Mouse (Mus musculus): Measurements from ENCODE around the gene Zfp711. TPM values are rescaled to one million over a fixed set of nuclear protein-coding genes. Genes with fewer than 3 reads are reported as not detected.

The Zfp711 gene
- total RNA-seq (2012; rRNA removed) (not detected in 2 replicates), total RNA-seq (2014; rRNA removed) (not detected in 2 replicates), polyA plus RNA-seq (2012; ENCODE audit: insufficient read length, low read depth) (not detected in 2 replicates)

- dilution Hi-C loops (cut with MboI; ENCODE audit: extremely low pct_ligation_motif_present, extremely low pct_unique_long_range_greater_than_20kb, low sequenced_read_pairs) (no loop called here), in situ Hi-C loops (cut with MboI; ENCODE audit: low pct_ligation_motif_present, low pct_unique_long_range_greater_than_20kb, low sequenced_read_pairs) (no loop called here)
- Histone ChIP-seq H3K9ac (ENCODE audit: insufficient read depth, low read depth) (no peak within 1 kb of the TSS), H3K9me3 (replicated peaks; ENCODE audit: low read length) (peaks cover 4% of the 10 kb centered on the region), H3K4me3 (replicated peaks in 1 of 3; ENCODE audit: low read depth in 2 of 3, low read length in 2 of 3, poor library complexity in 1 of 3) (no peak within 1 kb of the TSS), H3K4me2 (ENCODE audit: insufficient read depth, low read depth, poor library complexity, severe bottlenecking) (no peak within 1 kb of the TSS), H3K27ac (ENCODE audit: insufficient read depth, low read depth) (no peak within 1 kb of the TSS), H3K27me3 (replicated peaks) (no peaks in the 10 kb centered on the region), H3K36me3 (replicated peaks in 1 of 2; ENCODE audit: control insufficient read depth in 1 of 2, insufficient read depth in 1 of 2, low read length in 1 of 2) (no peaks in the 10 kb centered on the region), H3K79me2 (replicated peaks; ENCODE audit: control insufficient read depth, extremely low read depth, insufficient read depth, poor library complexity, severe bottlenecking) (no peaks in the 10 kb centered on the region), H3K4me1 (ENCODE audit: control insufficient read depth in 1 of 2, insufficient read depth in 2 of 2) (no peaks in the 10 kb centered on the region)
- DNase-seq (ENCODE audit: extremely low read depth), result no peak
- TF ChIP-seq MYC (IDR thresholded peaks at IDR 0.05; ENCODE audit: low read depth, low read length), result no peak
- TF ChIP-seq MAFK (IDR thresholded peaks at IDR 0.05; ENCODE audit: insufficient replicate concordance, low read length), result no peak
- TF ChIP-seq ZNF384 (IDR thresholded peaks at IDR 0.05; ENCODE audit: low read depth, low read length), result no peak
- no peak for TF ChIP-seq JUN (IDR thresholded peaks at IDR 0.05; ENCODE audit: insufficient read depth, low read depth, low read length)
- no peak for TF ChIP-seq IRF4 (IDR thresholded peaks at IDR 0.05; ENCODE audit: low read depth, low read length)
- no peak for TF ChIP-seq ZC3H11A (IDR thresholded peaks at IDR 0.05; ENCODE audit: low read depth, low read length)
- no peak for TF ChIP-seq ELF1 (IDR thresholded peaks at IDR 0.05; ENCODE audit: low read depth, low read length)
- TF ChIP-seq NRF1 (IDR thresholded peaks at IDR 0.05; ENCODE audit: low read depth, low read length), result no peak
- no peak for TF ChIP-seq POLR2AphosphoS2 (IDR thresholded peaks at IDR 0.05; ENCODE audit: low read depth, low read length)
- no peak for TF ChIP-seq MAZ (IDR thresholded peaks at IDR 0.05; ENCODE audit: low read depth, low read length)
- TF ChIP-seq EP300 (IDR thresholded peaks at IDR 0.05; ENCODE audit: low read length), result no peak
- TF ChIP-seq HCFC1 (IDR thresholded peaks at IDR 0.05; ENCODE audit: low read depth, low read length), result no peak
- no peak for TF ChIP-seq MAX (IDR thresholded peaks at IDR 0.05; ENCODE audit: low read length)
Measured at GRCm38 (mm10) chrX:112600511-112601305, at the start of gene Zfp711. Gene Zfp711 (plus strand): TSS chrX:112600526.

DNA sequence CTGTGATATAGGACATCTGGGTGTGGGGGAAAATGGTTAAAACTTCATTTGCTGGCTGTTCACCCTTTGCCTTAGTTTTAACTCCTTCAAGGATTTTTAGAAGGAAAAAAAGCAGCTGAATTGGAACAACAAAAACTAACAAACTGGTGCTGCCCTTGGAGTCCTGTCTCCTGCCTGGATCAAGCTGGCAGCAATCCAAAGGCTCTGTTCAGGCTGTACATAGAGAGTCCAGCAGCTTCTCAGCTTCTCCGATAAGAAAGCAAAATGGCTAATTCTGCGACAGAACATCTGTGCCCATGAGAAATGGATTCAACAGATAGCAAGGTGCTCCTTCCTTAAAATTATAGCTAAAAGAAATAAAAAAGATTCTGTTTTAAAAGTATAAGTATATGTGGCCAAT, 32.6 kb upstream of the Zfp711 start:
- dilution Hi-C loops (cut with MboI; ENCODE audit: extremely low pct_ligation_motif_present, extremely low pct_unique_long_range_greater_than_20kb, low sequenced_read_pairs) (no loop called here), in situ Hi-C loops (cut with MboI; ENCODE audit: low pct_ligation_motif_present, low pct_unique_long_range_greater_than_20kb, low sequenced_read_pairs) (no loop called here)
- no peak overlapping the region for H3K4me2 ChIP-seq (ENCODE audit: insufficient read depth, low read depth, poor library complexity, severe bottlenecking)
- no peaks in the 10 kb centered on the region for H3K36me3 ChIP-seq (replicated peaks in 1 of 2; ENCODE audit: control insufficient read depth in 1 of 2, insufficient read depth in 1 of 2, low read length in 1 of 2)
- DNase-seq (ENCODE audit: extremely low read depth), result no peak
- H3K9ac ChIP-seq (ENCODE audit: insufficient read depth, low read depth), result no peak overlapping the region
- no peak overlapping the region for H3K27ac ChIP-seq (ENCODE audit: insufficient read depth, low read depth)
- TF ChIP-seq UBTF (IDR thresholded peaks at IDR 0.05; ENCODE audit: low read depth, low read length) (no peak), CHD2 (IDR thresholded peaks at IDR 0.05; ENCODE audit: low read length) (no peak), MAFK (IDR thresholded peaks at IDR 0.05; ENCODE audit: insufficient replicate concordance, low read length) (no peak)
- no peaks in the 10 kb centered on the region for H3K27me3 ChIP-seq (replicated peaks)
- no peak overlapping the region for H3K4me3 ChIP-seq (replicated peaks in 1 of 3; ENCODE audit: low read depth in 2 of 3, low read length in 2 of 3, poor library complexity in 1 of 3)
- H3K79me2 ChIP-seq (replicated peaks; ENCODE audit: control insufficient read depth, extremely low read depth, insufficient read depth, poor library complexity, severe bottlenecking), result no peaks in the 10 kb centered on the region
- H3K4me1 ChIP-seq (ENCODE audit: control insufficient read depth in 1 of 2, insufficient read depth in 2 of 2), result no peaks in the 10 kb centered on the region
- H3K9me3 ChIP-seq (replicated peaks; ENCODE audit: low read length), result no peaks in the 10 kb centered on the region
